ENCODE assay signal across 18 mouse cellular contexts in genomic region chr6:23876363-23876762, GRCm38 (mm10). TPM values are rescaled to one million over a fixed set of nuclear protein-coding genes. Genes with fewer than 3 reads are reported as not detected.
"Had no signal": no experiment of that assay in that cellular context is flagged by ENCODE, and none has a peak within 500 bp of the region (broad histone marks: within the 10 kb centered on the region; RNA-seq: fewer than 3 reads in every experiment).

No protein-coding gene starts in this region.

- H3K4me2 ChIP-seq: liver, embryonic 13.5 days; midbrain, embryonic 12.5 days had no signal

- H3K27ac ChIP-seq: kidney, postnatal 0 days; layer of hippocampus, adult 2 months; liver, embryonic 13.5 days; macrophage; midbrain, embryonic 12.5 days; midbrain, embryonic 15.5 days; neural tube, embryonic 13.5 days; stomach, postnatal 0 days had no signal

- H3K27me3 ChIP-seq: liver, embryonic 13.5 days; midbrain, embryonic 12.5 days; midbrain, embryonic 15.5 days; neural tube, embryonic 13.5 days had no signal

- DNase-seq: kidney, postnatal 25 days; layer of hippocampus, adult 9-11 months; liver, embryonic 13.5 days; lung, adult 2 months; lung, postnatal 14 days; right cerebral cortex, adult 18-20 months; right cerebral cortex, postnatal 14 days; right cerebral cortex, postnatal 4 days; thymus, adult 2 months; thymus, postnatal 14 days; thymus, postnatal 4 days had no signal

- H3K4me3 ChIP-seq: layer of hippocampus, adult 2 months; liver, embryonic 13.5 days; midbrain, embryonic 12.5 days; midbrain, embryonic 15.5 days; neural tube, embryonic 13.5 days had no signal

- H3K36me3 ChIP-seq: liver, embryonic 13.5 days; midbrain, embryonic 12.5 days; midbrain, embryonic 15.5 days; neural tube, embryonic 13.5 days had no signal

- H3K9me3 ChIP-seq: liver, embryonic 13.5 days; midbrain, embryonic 12.5 days; midbrain, embryonic 15.5 days; neural tube, embryonic 13.5 days had no signal

- H3K4me1 ChIP-seq: liver, embryonic 13.5 days had no signal

- H3K9ac ChIP-seq: liver, embryonic 13.5 days; midbrain, embryonic 12.5 days; midbrain, embryonic 15.5 days; neural tube, embryonic 13.5 days had no signal

RNA-seq across cellular contexts. Expression of gene Cadps2, which starts 37.1 kb away (rescaled TPM):
- polyA plus RNA-seq: macrophage had no signal
